Mouse (Mus musculus): ENCODE data around the gene Nbea.

- no peak for TF ChIP-seq TCF12 (IDR thresholded peaks at IDR 0.05; ENCODE audit: insufficient read depth, poor library complexity, severe bottlenecking)
- TF ChIP-seq POLR2A (IDR thresholded peaks at IDR 0.05; ENCODE audit: insufficient read length, low read depth) = no peak
- no peak for TF ChIP-seq CEBPB (IDR thresholded peaks at IDR 0.05; ENCODE audit: insufficient read depth, poor library complexity, severe bottlenecking)
- no peak for TF ChIP-seq E2F4 (IDR thresholded peaks at IDR 0.05; ENCODE audit: insufficient read depth)
- TF ChIP-seq USF1 (IDR thresholded peaks at IDR 0.05; ENCODE audit: low read depth) = no peak
- no peak for TF ChIP-seq POLR2AphosphoS2 (IDR thresholded peaks at IDR 0.05; ENCODE audit: insufficient read length, low read depth)
- TF ChIP-seq TCF3 (IDR thresholded peaks at IDR 0.05; ENCODE audit: insufficient read length, low read depth) = no peak
- TF ChIP-seq MAX (IDR thresholded peaks at IDR 0.05; ENCODE audit: low read depth) = no peak
- no peak for TF ChIP-seq REST (IDR thresholded peaks at IDR 0.05; ENCODE audit: insufficient read depth, insufficient read length)
- no peak for TF ChIP-seq MYOG (IDR thresholded peaks at IDR 0.05; ENCODE audit: control insufficient read depth in 1 of 3, insufficient read depth in 1 of 3, insufficient read length in 2 of 3, low read depth in 2 of 3)
- TF ChIP-seq MYOD1 (IDR thresholded peaks at IDR 0.05; ENCODE audit: control insufficient read depth in 1 of 3, insufficient read length in 2 of 3, low read depth in 2 of 3) = no peak
These were observed 469.6 kb downstream of the Nbea start for GRCm38 (mm10) chr3:55713856-55714255.

Measured in myocyte (in vitro differentiated cells).